Mouse (Mus musculus): ENCODE data around the gene Stxbp1.
"Not testable (repeated sequence)": the region's sequence is repeated elsewhere in the genome, so short reads cannot be mapped to it uniquely, and the experiment has no call there.

Gene Stxbp1

GRCm38 (mm10) chr2:32874951-32875674, 28.1 kb upstream of the Stxbp1 start:
- DNase-seq (ENCODE audit: low spot score in 2 of 2) = peak; percentile 16 to 25

GRCm38 (mm10) chr2:32874070-32874469, 27.0 kb upstream of the Stxbp1 start:
- DNase-seq (ENCODE audit: low spot score in 2 of 2) = no peak

GRCm38 (mm10) chr2:32870275-32871100, 23.4 kb upstream of the Stxbp1 start:
- DNase-seq (ENCODE audit: low spot score in 2 of 2) = no peak

GRCm38 (mm10) chr2:32869721-32870274, 22.8 kb upstream of the Stxbp1 start:
- DNase-seq (ENCODE audit: low spot score in 2 of 2) = no peak

- DNase-seq (ENCODE audit: low spot score in 2 of 2) = peak; percentile 75 to 86
Observed at GRCm38 (mm10) chr2:32867354-32867753, 20.3 kb upstream of the Stxbp1 start.

- no peak for DNase-seq (ENCODE audit: low spot score in 2 of 2)
Observed at GRCm38 (mm10) chr2:32864755-32865154, 17.7 kb upstream of the Stxbp1 start.

GRCm38 (mm10) chr2:32863317-32863716, 16.3 kb upstream of the Stxbp1 start:
- DNase-seq (ENCODE audit: low spot score in 2 of 2) = no peak

GRCm38 (mm10) chr2:32860799-32861198, 13.8 kb upstream of the Stxbp1 start:
- no peak for DNase-seq (ENCODE audit: low spot score in 2 of 2)

GRCm38 (mm10) chr2:32859622-32860012, 12.6 kb upstream of the Stxbp1 start:
- no peak for DNase-seq (ENCODE audit: low spot score in 2 of 2)

GRCm38 (mm10) chr2:32859010-32859621, 12.1 kb upstream of the Stxbp1 start:
- DNase-seq (ENCODE audit: low spot score in 2 of 2) = peak; percentile 59 to 73

- DNase-seq (ENCODE audit: low spot score in 2 of 2) = peak; percentile 67 to 74
Observed at GRCm38 (mm10) chr2:32857584-32857983, 10.5 kb upstream of the Stxbp1 start.

- no peak for DNase-seq (ENCODE audit: low spot score in 2 of 2)
Observed at GRCm38 (mm10) chr2:32855790-32856465, 8.9 kb upstream of the Stxbp1 start.

- DNase-seq (ENCODE audit: low spot score in 2 of 2) = no peak
Observed at GRCm38 (mm10) chr2:32855046-32855785, 8.2 kb upstream of the Stxbp1 start.

GRCm38 (mm10) chr2:32854206-32854605, 7.2 kb upstream of the Stxbp1 start:
- peak; percentile 74 to 85 for DNase-seq (ENCODE audit: low spot score in 2 of 2)

GRCm38 (mm10) chr2:32853716-32854115, 6.7 kb upstream of the Stxbp1 start:
- not testable (repeated sequence) for DNase-seq (ENCODE audit: low spot score in 2 of 2)

GRCm38 (mm10) chr2:32852156-32852555, 5.1 kb upstream of the Stxbp1 start:
- DNase-seq (ENCODE audit: low spot score in 2 of 2) = peak in 1 of 2 experiments; percentile 24

GRCm38 (mm10) chr2:32847468-32847821, 400 bp upstream of the Stxbp1 start:
- no peak for DNase-seq (ENCODE audit: low spot score in 2 of 2)

- DNase-seq (ENCODE audit: low spot score in 2 of 2) = peak in 1 of 2 experiments; percentile 18
Observed at GRCm38 (mm10) chr2:32846101-32846804, 792 bp downstream of the Stxbp1 start.

GRCm38 (mm10) chr2:32845572-32846100, 1.4 kb downstream of the Stxbp1 start:
- no peak for DNase-seq (ENCODE audit: low spot score in 2 of 2)

- DNase-seq (ENCODE audit: low spot score in 2 of 2) = no peak
Observed at GRCm38 (mm10) chr2:32842558-32842957, 4.5 kb downstream of the Stxbp1 start.

All from natural killer cell, adult 2 months (primary cell).